Mouse (Mus musculus) heart, embryonic 15.5 days (tissue): Measurements from ENCODE around the gene Cpsf6. TPM values are rescaled to one million over a fixed set of nuclear protein-coding genes. Genes with fewer than 3 reads are reported as not detected.
A peak's percentile ranks its signal among the peaks of the same experiment; 100 is the strongest.

Source experiments
- ATAC-seq: fragments of 200-750 bp; cut with Nextera tagmentation; replicated peaks from 2 replicates; pipeline ENCODE4 v1.8.0; 2017; ENCODE audit warnings: low read depth, moderate TSS enrichment; ENCODE audit not compliant: insufficient number of reproducible peaks, insufficient read depth, low FRiP score
- H3K27ac ChIP-seq: fragments of 300-500 bp; sonication (generic); 2 replicates; pipeline ENCODE4 v1.5.1; 2015; ENCODE audit warnings: mild to moderate bottlenecking, inconsistent platforms
- H3K27me3 ChIP-seq: fragments of 300-500 bp; sonication (generic); 2 replicates; pipeline ENCODE4 v1.6.1; 2015; ENCODE audit warnings: inconsistent platforms
- H3K36me3 ChIP-seq: fragments of 300-500 bp; sonication (generic); 2 replicates; pipeline ENCODE4 v1.6.1; 2015; ENCODE audit warnings: mild to moderate bottlenecking, inconsistent platforms
- H3K4me1 ChIP-seq: fragments of 300-500 bp; sonication (generic); replicated peaks from 2 replicates; pipeline ENCODE4 v1.6.1; 2015; ENCODE audit warnings: inconsistent platforms
- H3K4me2 ChIP-seq: fragments of 300-500 bp; sonication (generic); 2 replicates; pipeline ENCODE4 v1.6.1; 2015; ENCODE audit warnings: inconsistent platforms, mild to moderate bottlenecking, moderate library complexity
- H3K4me3 ChIP-seq: fragments of 300-500 bp; sonication (generic); 2 replicates; pipeline ENCODE4 v1.5.1; 2015; ENCODE audit warnings: mild to moderate bottlenecking, inconsistent platforms
- H3K9ac ChIP-seq: fragments of 300-500 bp; sonication (generic); 2 replicates; pipeline ENCODE4 v1.6.1; 2015; ENCODE audit warnings: mild to moderate bottlenecking, inconsistent platforms
- H3K9me3 ChIP-seq: fragments of 300-500 bp; sonication (generic); replicated peaks from 2 replicates; pipeline ENCODE4 v1.6.1; 2016; ENCODE audit warnings: inconsistent platforms
- WGBS: fragments of 180-500 bp; shearing (Covaris S2); methylation state at CpG from one replicate; pipeline ENCODE4 v1.1.7; 2015; ENCODE audit warnings: mixed read lengths; 5-methylcytosine and 5-hydroxymethylcytosine counted together
- polyA plus RNA-seq: library from polyadenylated mRNA; unstranded; fragments of >200 nt; fragmentation: Nextera tagmentation; extraction: Ambion mirVana; gene quantifications from 2 replicates; pipeline ENCODE4 v1.2.1, GENCODE M21; 2015

Cpsf6 gene
- polyA plus RNA-seq, 1 experiment from 2014 or later: 78.5 TPM

- Histone ChIP-seq H3K9me3 (no peaks in the 10 kb centered on the region), H3K27ac (no peak overlapping the region), H3K27me3 (no peaks in the 10 kb centered on the region), H3K36me3 (no peaks in the 10 kb centered on the region), H3K4me1 (peaks cover 14% of the 10 kb centered on the region), H3K9ac (no peak overlapping the region), H3K4me2 (no peak overlapping the region), H3K4me3 (no peak overlapping the region)
- WGBS: 73% methylated on average over 8 of the region's 8 CpGs
- no peak for ATAC-seq
These were observed 39.9 kb upstream of the Cpsf6 start for GRCm38 (mm10) chr10:117419577-117420290.

DNA sequence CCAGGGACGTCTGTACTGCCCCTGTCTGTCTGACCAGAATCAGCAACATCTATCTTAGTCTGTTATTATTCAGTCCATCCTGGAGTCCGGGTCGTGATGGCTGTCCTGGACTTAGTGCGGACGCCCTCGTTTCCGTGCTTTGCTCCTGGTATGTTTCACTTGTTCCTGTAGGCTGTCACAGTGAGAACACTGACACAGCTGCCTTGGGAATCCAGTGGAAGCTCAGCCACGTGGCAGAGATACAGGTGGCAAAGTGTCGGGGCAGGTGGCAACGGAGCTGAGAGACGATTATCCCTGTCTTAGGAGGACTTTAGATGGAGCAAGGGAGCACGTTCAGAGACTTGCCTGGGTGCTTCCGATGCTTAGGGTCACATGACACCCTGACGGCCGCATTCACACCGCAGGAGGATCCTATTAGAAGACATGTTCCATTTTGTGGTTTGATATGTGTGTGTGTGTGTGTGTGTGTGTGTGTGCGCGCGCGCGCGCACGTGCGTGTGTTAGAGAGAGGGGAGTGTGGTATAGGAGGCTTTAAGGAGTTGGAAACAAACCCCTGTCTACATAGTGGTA lies 38.9 kb upstream of the Cpsf6 start:
- H3K36me3 ChIP-seq: no peaks in the 10 kb centered on the region
- H3K4me1 ChIP-seq: peaks cover 14% of the 10 kb centered on the region
- H3K27ac ChIP-seq: no peak overlapping the region
- H3K9ac ChIP-seq: no peak overlapping the region
- peak overlapping the region; percentile 73 for H3K4me2 ChIP-seq
- ATAC-seq: no peak; the same call in 1 of the 2 replicates
- 34% methylated on average over 24 of the region's 24 CpGs for WGBS
- no peaks in the 10 kb centered on the region for H3K9me3 ChIP-seq
- peak overlapping the region; percentile 37 for H3K4me3 ChIP-seq
- H3K27me3 ChIP-seq: no peaks in the 10 kb centered on the region

DNA sequence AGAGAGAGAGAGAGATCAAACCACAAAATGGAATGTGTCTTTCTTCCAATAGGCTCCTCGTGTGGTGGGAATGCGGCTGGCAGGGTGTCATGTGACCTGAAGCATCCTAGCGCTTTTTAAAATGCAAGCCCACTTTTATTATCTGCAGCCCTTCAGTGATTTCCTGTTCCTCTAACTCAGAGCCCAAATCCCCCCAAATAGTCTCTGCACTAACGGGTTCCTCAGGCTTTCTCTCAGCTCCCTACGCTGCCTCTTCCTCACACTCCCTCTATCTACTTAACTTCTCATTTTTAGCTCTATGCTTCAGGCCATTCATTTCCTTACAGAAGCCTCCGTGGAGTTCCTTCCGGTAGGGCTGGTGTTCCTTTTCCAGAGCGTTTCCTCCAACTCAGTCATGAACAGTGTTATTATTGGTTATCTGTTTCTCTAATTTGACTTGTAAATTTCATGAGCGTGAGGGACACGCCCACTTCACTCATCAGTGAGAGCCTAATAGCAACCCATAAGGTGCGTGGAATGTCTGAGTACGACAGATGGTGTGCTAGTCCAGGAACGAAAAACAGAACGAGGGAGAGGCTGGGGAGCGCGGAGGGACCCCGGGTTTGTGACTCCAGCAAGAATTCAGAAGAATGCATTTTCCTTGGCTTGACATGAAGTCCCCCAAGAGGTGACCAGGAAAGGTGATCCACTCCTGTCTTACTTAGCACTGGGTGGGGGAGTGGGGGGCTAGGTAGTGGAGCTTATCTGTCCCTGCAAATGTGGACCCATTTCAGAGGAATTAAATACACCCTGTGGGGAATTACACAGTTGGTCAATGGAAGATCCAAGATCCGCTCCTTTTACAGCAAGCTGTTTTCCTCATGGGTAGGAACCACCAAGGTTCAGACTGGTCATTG lies 38.2 kb upstream of the Cpsf6 start:
- Histone ChIP-seq H3K27ac (no peak overlapping the region), H3K4me1 (peaks cover 14% of the 10 kb centered on the region)
- ATAC-seq: peak; percentile 37; the same call in 1 of the 2 replicates

GRCm38 (mm10) chr10:117417470-117417767 lies 37.6 kb upstream of the Cpsf6 start:
- H3K4me1 ChIP-seq: peaks cover 14% of the 10 kb centered on the region
- H3K4me3 ChIP-seq: peak overlapping the region; percentile 37
- no peaks in the 10 kb centered on the region for H3K9me3 ChIP-seq
- H3K27me3 ChIP-seq: no peaks in the 10 kb centered on the region
- ATAC-seq: peak; percentile 52; the same call in 1 of the 2 replicates
- WGBS: 34% methylated on average over 9 of the region's 9 CpGs
- no peak overlapping the region for H3K27ac ChIP-seq
- H3K4me2 ChIP-seq: peak overlapping the region; percentile 73
- H3K9ac ChIP-seq: no peak overlapping the region
- H3K36me3 ChIP-seq: no peaks in the 10 kb centered on the region

More for the DNA sequence above, 38.2 kb upstream of the Cpsf6 start:
- Histone ChIP-seq H3K9ac (no peak overlapping the region), H3K4me3 (peak overlapping the region; percentile 37), H3K36me3 (no peaks in the 10 kb centered on the region), H3K4me2 (peak overlapping the region; percentile 73), H3K27me3 (no peaks in the 10 kb centered on the region), H3K9me3 (no peaks in the 10 kb centered on the region)
- 15% methylated on average over 18 of the region's 18 CpGs for WGBS

GRCm38 (mm10) chr10:117416636-117417469 lies 37.0 kb upstream of the Cpsf6 start:
- WGBS: 81% methylated on average over 16 of the region's 16 CpGs
- Histone ChIP-seq H3K4me2 (peak overlapping the region; percentile 73), H3K4me3 (peak overlapping the region; percentile 37), H3K9ac (no peak overlapping the region), H3K36me3 (no peaks in the 10 kb centered on the region), H3K9me3 (no peaks in the 10 kb centered on the region), H3K27ac (no peak overlapping the region), H3K27me3 (no peaks in the 10 kb centered on the region), H3K4me1 (peaks cover 17% of the 10 kb centered on the region)
- no peak for ATAC-seq

GRCm38 (mm10) chr10:117416095-117416494 lies 36.3 kb upstream of the Cpsf6 start:
- WGBS: 86% methylated on average over 9 of the region's 9 CpGs
- H3K36me3 ChIP-seq: no peaks in the 10 kb centered on the region
- H3K4me1 ChIP-seq: peaks cover 18% of the 10 kb centered on the region
- no peaks in the 10 kb centered on the region for H3K27me3 ChIP-seq
- H3K9me3 ChIP-seq: no peaks in the 10 kb centered on the region
- no peak overlapping the region for H3K4me3 ChIP-seq
- H3K9ac ChIP-seq: no peak overlapping the region
- ATAC-seq: no peak
- H3K27ac ChIP-seq: no peak overlapping the region
- no peak overlapping the region for H3K4me2 ChIP-seq

- WGBS: 91% methylated on average over 6 of the region's 6 CpGs
- Histone ChIP-seq H3K4me3 (no peak overlapping the region), H3K9me3 (no peaks in the 10 kb centered on the region), H3K27ac (no peak overlapping the region), H3K36me3 (no peaks in the 10 kb centered on the region), H3K27me3 (no peaks in the 10 kb centered on the region), H3K4me2 (no peak overlapping the region), H3K4me1 (peaks cover 18% of the 10 kb centered on the region), H3K9ac (no peak overlapping the region)
- ATAC-seq: no peak
These were observed 35.7 kb upstream of the Cpsf6 start for GRCm38 (mm10) chr10:117415364-117416057.

DNA sequence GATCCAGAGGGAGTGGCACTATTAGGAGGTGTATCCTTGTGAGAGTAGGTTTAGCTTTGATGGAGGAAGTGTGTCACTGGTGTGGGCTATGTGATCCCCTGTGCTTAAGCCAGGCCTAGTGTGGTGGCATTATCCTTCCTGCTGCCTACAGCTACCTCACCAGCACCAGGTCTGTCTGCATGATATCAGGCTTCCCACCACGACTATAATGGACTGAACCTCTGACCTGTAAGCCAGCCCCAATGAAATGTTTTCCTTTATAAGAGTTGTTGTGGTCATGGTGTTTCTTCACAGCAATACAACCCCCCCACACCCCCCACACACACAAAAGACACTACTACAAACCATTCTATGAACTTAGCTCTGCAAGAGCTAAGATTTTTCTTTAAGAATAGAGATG lies 34.9 kb upstream of the Cpsf6 start:
- Histone ChIP-seq H3K9me3 (no peaks in the 10 kb centered on the region), H3K27ac (no peak overlapping the region), H3K4me3 (no peak overlapping the region), H3K9ac (no peak overlapping the region), H3K4me1 (peaks cover 18% of the 10 kb centered on the region), H3K27me3 (no peaks in the 10 kb centered on the region), H3K36me3 (no peaks in the 10 kb centered on the region), H3K4me2 (no peak overlapping the region)
- no peak for ATAC-seq
- WGBS: 63% methylated on average over 1 of the region's 1 CpGs

DNA sequence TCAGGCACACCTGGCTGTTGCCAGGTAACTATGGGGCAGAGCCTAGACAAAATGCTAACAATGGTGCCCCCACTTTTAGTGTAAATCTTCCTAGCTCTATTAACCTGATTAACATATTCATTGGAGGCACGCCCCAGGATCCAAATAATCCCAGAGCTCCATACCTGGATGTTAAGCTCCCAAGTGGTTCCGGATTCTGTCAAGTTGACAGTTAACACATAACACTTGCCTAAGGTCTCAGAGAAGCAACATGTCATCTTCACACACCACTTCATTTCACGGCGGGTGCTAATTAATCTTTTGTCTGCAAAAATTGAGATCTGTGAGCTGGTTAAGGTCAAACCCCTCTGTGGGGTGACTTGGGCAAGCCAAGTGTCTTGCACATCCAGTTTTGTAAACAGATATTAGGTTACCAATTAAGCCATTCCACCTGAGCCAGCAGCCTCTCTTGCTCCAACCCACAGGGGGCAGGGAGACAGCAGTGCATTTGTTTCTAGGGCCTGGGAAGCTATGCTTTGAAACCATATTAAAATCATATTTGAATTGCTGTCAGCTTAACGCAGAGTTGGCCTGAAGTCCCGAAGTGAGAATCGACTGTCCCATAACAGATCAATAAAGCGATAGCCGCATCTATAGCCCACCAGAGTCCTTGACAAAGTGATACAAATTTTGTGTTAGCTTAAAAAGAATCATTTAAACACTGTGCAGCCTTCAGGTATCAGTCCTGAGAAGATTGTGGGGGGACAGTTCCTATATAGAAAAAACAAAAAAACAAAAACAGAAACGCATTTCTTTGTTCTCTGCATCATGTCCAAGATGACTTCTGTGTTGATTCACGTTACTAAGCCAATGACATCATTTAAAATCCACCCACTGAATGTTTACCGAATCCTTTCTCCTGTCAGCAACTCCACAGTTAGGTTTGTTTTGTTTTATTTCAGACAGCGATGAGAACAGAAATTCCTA lies 34.0 kb upstream of the Cpsf6 start:
- no peaks in the 10 kb centered on the region for H3K27me3 ChIP-seq
- ATAC-seq: no peak

More for the DNA sequence above, 34.0 kb upstream of the Cpsf6 start:
- H3K4me3 ChIP-seq: no peak overlapping the region
- H3K36me3 ChIP-seq: no peaks in the 10 kb centered on the region
- H3K4me2 ChIP-seq: no peak overlapping the region
- H3K9ac ChIP-seq: no peak overlapping the region
- no peak overlapping the region for H3K27ac ChIP-seq
- no peaks in the 10 kb centered on the region for H3K9me3 ChIP-seq
- peaks cover 17% of the 10 kb centered on the region for H3K4me1 ChIP-seq
- WGBS: 68% methylated on average over 13 of the region's 13 CpGs
